Mouse (Mus musculus) hindbrain, embryonic 15.5 days (tissue): ENCODE results near the gene Milr1. TPM values are rescaled to one million over a fixed set of nuclear protein-coding genes. Genes with fewer than 3 reads are reported as not detected.
A peak's percentile ranks its signal among the peaks of the same experiment; 100 is the strongest.
"Not testable (repeated sequence)": the region's sequence is repeated elsewhere in the genome, so short reads cannot be mapped to it uniquely, and the experiment has no call there.

ENCODE experiments used
- ATAC-seq: fragments of 200-750 bp; cut with Nextera tagmentation; 2 replicates; pipeline ENCODE4 v1.8.0; 2017; ENCODE audit warnings: low read depth, moderate number of reproducible peaks, moderate TSS enrichment; ENCODE audit not compliant: low FRiP score
- H3K27ac ChIP-seq: fragments of 300-500 bp; sonication (generic); replicated peaks from 2 replicates; pipeline ENCODE4 v1.5.1; 2015; ENCODE audit warnings: mild to moderate bottlenecking, inconsistent platforms
- H3K27me3 ChIP-seq: fragments of 300-500 bp; sonication (generic); 2 replicates; pipeline ENCODE4 v1.6.1; 2015; ENCODE audit warnings: control low read depth, inconsistent platforms
- H3K36me3 ChIP-seq: fragments of 300-500 bp; sonication (generic); 2 replicates; pipeline ENCODE4 v1.6.1; 2015; ENCODE audit warnings: control low read depth, inconsistent platforms
- H3K4me1 ChIP-seq: fragments of 300-500 bp; sonication (generic); replicated peaks from 2 replicates; pipeline ENCODE4 v1.6.1; 2015; ENCODE audit warnings: control low read depth, inconsistent platforms
- H3K4me2 ChIP-seq: fragments of 300-500 bp; sonication (generic); 2 replicates; pipeline ENCODE4 v1.6.1; 2015; ENCODE audit warnings: moderate library complexity, mild to moderate bottlenecking, inconsistent platforms
- H3K4me3 ChIP-seq: fragments of 300-500 bp; sonication (generic); 2 replicates; pipeline ENCODE4 v1.5.1; 2015; ENCODE audit warnings: mild to moderate bottlenecking, inconsistent platforms
- H3K9ac ChIP-seq: fragments of 300-500 bp; sonication (generic); 2 replicates; pipeline ENCODE4 v1.6.1; 2015; ENCODE audit warnings: inconsistent platforms
- H3K9me3 ChIP-seq: fragments of 300-500 bp; sonication (generic); 2 replicates; pipeline ENCODE4 v1.6.1; 2016; ENCODE audit warnings: control low read depth, inconsistent platforms
- WGBS: fragments of 180-500 bp; shearing (Covaris S2); methylation state at CpG from one replicate; pipeline ENCODE4 v1.1.7; 2015; 5-methylcytosine and 5-hydroxymethylcytosine counted together
- polyA plus RNA-seq: library from polyadenylated mRNA; unstranded; fragments of >200 nt; fragmentation: Nextera tagmentation; extraction: Ambion mirVana; gene quantifications from 2 replicates; pipeline ENCODE4 v1.2.1, GENCODE M21; 2015

The Milr1 gene
- polyA plus RNA-seq, 1 experiment from 2014 or later = 0.70 TPM

GRCm38 (mm10) chr11:106793846-106794245, 42.8 kb downstream of the Milr1 start:
- Histone ChIP-seq H3K4me3 (no peak overlapping the region), H3K9ac (no peak overlapping the region), H3K4me2 (no peak overlapping the region), H3K27me3 (no peaks in the 10 kb centered on the region), H3K9me3 (no peaks in the 10 kb centered on the region), H3K27ac (no peak overlapping the region), H3K36me3 (peaks cover 44% of the 10 kb centered on the region), H3K4me1 (peaks cover 13% of the 10 kb centered on the region)
- no peak for ATAC-seq
- 74% methylated on average over 4 of the region's 4 CpGs for WGBS

- WGBS = 72% methylated on average over 9 of the region's 9 CpGs
- no peak overlapping the region for H3K4me3 ChIP-seq
- H3K4me1 ChIP-seq = peaks cover 3% of the 10 kb centered on the region; the same call in 1 of the 2 replicates
- H3K9ac ChIP-seq = no peak overlapping the region
- no peaks in the 10 kb centered on the region for H3K27me3 ChIP-seq
- H3K36me3 ChIP-seq = peaks cover 60% of the 10 kb centered on the region
- H3K9me3 ChIP-seq = no peaks in the 10 kb centered on the region
- no peak overlapping the region for H3K27ac ChIP-seq
- no peak overlapping the region for H3K4me2 ChIP-seq
- ATAC-seq = no peak
These were observed 44.7 kb downstream of the Milr1 start for GRCm38 (mm10) chr11:106795679-106796078.

GRCm38 (mm10) chr11:106802069-106802627, 51.1 kb downstream of the Milr1 start:
- peaks cover 63% of the 10 kb centered on the region for H3K36me3 ChIP-seq
- no peak overlapping the region for H3K4me3 ChIP-seq
- WGBS = 52% methylated on average over 10 of the region's 10 CpGs
- H3K27me3 ChIP-seq = no peaks in the 10 kb centered on the region
- H3K9ac ChIP-seq = no peak overlapping the region
- no peaks in the 10 kb centered on the region for H3K9me3 ChIP-seq
- H3K4me2 ChIP-seq = no peak overlapping the region
- no peak for ATAC-seq
- H3K27ac ChIP-seq = no peak overlapping the region
- H3K4me1 ChIP-seq = 0 out of 2 replicates have a peak, but pooled peaks cover 3% of the 10 kb centered on the region

- 93% methylated on average over 1 of the region's 1 CpGs for WGBS
- not testable (repeated sequence) for H3K27me3 ChIP-seq
- peaks cover 39% of the 10 kb centered on the region for H3K36me3 ChIP-seq
These were observed 56.4 kb downstream of the Milr1 start for GRCm38 (mm10) chr11:106807442-106807841.

GRCm38 (mm10) chr11:106812410-106813136, 61.5 kb downstream of the Milr1 start:
- ATAC-seq = no peak
- Histone ChIP-seq H3K9me3 (no peaks in the 10 kb centered on the region), H3K27me3 (no peaks in the 10 kb centered on the region), H3K9ac (no peak overlapping the region), H3K36me3 (peaks cover 67% of the 10 kb centered on the region), H3K27ac (no peak overlapping the region), H3K4me3 (no peak overlapping the region), H3K4me1 (no peaks in the 10 kb centered on the region), H3K4me2 (no peak overlapping the region)
- WGBS = 90% methylated on average over 7 of the region's 7 CpGs

More at GRCm38 (mm10) chr11:106807442-106807841, 56.4 kb downstream of the Milr1 start:
- not testable (repeated sequence) for H3K9ac ChIP-seq, H3K9me3 ChIP-seq, H3K27ac ChIP-seq, H3K4me2 ChIP-seq, H3K4me3 ChIP-seq, H3K4me1 ChIP-seq, ATAC-seq

GRCm38 (mm10) chr11:106814601-106815320, 63.7 kb downstream of the Milr1 start:
- Histone ChIP-seq H3K9me3 (no peaks in the 10 kb centered on the region), H3K36me3 (peaks cover 67% of the 10 kb centered on the region), H3K4me1 (peaks cover 12% of the 10 kb centered on the region), H3K4me3 (no peak overlapping the region), H3K4me2 (no peak overlapping the region), H3K9ac (no peak overlapping the region), H3K27ac (no peak overlapping the region), H3K27me3 (no peaks in the 10 kb centered on the region)
- ATAC-seq = 0 out of 2 replicates have a peak, but pooled peaks have one; percentile 11
- WGBS = 78% methylated on average over 14 of the region's 14 CpGs

- Histone ChIP-seq H3K9ac (no peak overlapping the region), H3K27me3 (no peaks in the 10 kb centered on the region), H3K4me2 (no peak overlapping the region), H3K4me3 (no peak overlapping the region), H3K4me1 (peaks cover 12% of the 10 kb centered on the region), H3K9me3 (no peaks in the 10 kb centered on the region), H3K27ac (no peak overlapping the region), H3K36me3 (peaks cover 70% of the 10 kb centered on the region)
- WGBS = 86% methylated on average over 2 of the region's 2 CpGs
- no peak for ATAC-seq
These were observed 64.3 kb downstream of the Milr1 start for GRCm38 (mm10) chr11:106815331-106815730.

- Histone ChIP-seq H3K4me2 (no peak overlapping the region), H3K9me3 (no peaks in the 10 kb centered on the region), H3K27me3 (no peaks in the 10 kb centered on the region), H3K27ac (0 out of 2 replicates have a peak overlapping the region, but pooled peaks have one; percentile 8), H3K9ac (no peak overlapping the region), H3K4me3 (no peak overlapping the region), H3K36me3 (peaks cover 71% of the 10 kb centered on the region), H3K4me1 (peaks cover 12% of the 10 kb centered on the region)
- 96% methylated on average over 2 of the region's 2 CpGs for WGBS
- no peak for ATAC-seq
These were observed 64.7 kb downstream of the Milr1 start for GRCm38 (mm10) chr11:106815761-106816160.

- Histone ChIP-seq H3K27ac (0 out of 2 replicates have a peak overlapping the region, but pooled peaks have one; percentile 8), H3K4me3 (no peak overlapping the region), H3K9ac (no peak overlapping the region), H3K36me3 (peaks cover 65% of the 10 kb centered on the region), H3K27me3 (no peaks in the 10 kb centered on the region), H3K4me2 (no peak overlapping the region), H3K4me1 (peaks cover 15% of the 10 kb centered on the region), H3K9me3 (no peaks in the 10 kb centered on the region)
- ATAC-seq = no peak
- WGBS = 75% methylated on average over 7 of the region's 7 CpGs
These were observed 65.3 kb downstream of the Milr1 start for GRCm38 (mm10) chr11:106816316-106816715.

- Histone ChIP-seq H3K27ac (peak overlapping the region; percentile 47; the same call in 1 of the 2 replicates), H3K9ac (no peak overlapping the region), H3K27me3 (no peaks in the 10 kb centered on the region), H3K9me3 (no peaks in the 10 kb centered on the region), H3K4me3 (no peak overlapping the region), H3K4me1 (peaks cover 15% of the 10 kb centered on the region), H3K36me3 (peaks cover 59% of the 10 kb centered on the region), H3K4me2 (no peak overlapping the region)
- WGBS = 81% methylated on average over 3 of the region's 3 CpGs
- no peak for ATAC-seq
These were observed 66.1 kb downstream of the Milr1 start for GRCm38 (mm10) chr11:106817156-106817555.

GRCm38 (mm10) chr11:106817808-106818207, 66.8 kb downstream of the Milr1 start:
- H3K9me3 ChIP-seq = no peaks in the 10 kb centered on the region
- peak overlapping the region; percentile 56 for H3K27ac ChIP-seq
- H3K4me3 ChIP-seq = no peak overlapping the region
- ATAC-seq = no peak
- H3K4me2 ChIP-seq = no peak overlapping the region
- H3K4me1 ChIP-seq = peaks cover 15% of the 10 kb centered on the region
- no peaks in the 10 kb centered on the region for H3K27me3 ChIP-seq
- peaks cover 57% of the 10 kb centered on the region for H3K36me3 ChIP-seq
- WGBS = 83% methylated on average over 6 of the region's 6 CpGs
- H3K9ac ChIP-seq = no peak overlapping the region

- Histone ChIP-seq H3K36me3 (peaks cover 52% of the 10 kb centered on the region), H3K4me3 (no peak overlapping the region), H3K27ac (peak overlapping the region; percentile 56), H3K4me1 (peaks cover 15% of the 10 kb centered on the region), H3K4me2 (no peak overlapping the region), H3K27me3 (no peaks in the 10 kb centered on the region), H3K9ac (no peak overlapping the region), H3K9me3 (no peaks in the 10 kb centered on the region)
- peak; percentile 84; the same call in 1 of the 2 replicates for ATAC-seq
- 46% methylated on average over 9 of the region's 9 CpGs for WGBS
These were observed 67.3 kb downstream of the Milr1 start for GRCm38 (mm10) chr11:106818341-106818740.
